Mouse (Mus musculus): ENCODE measurements around the gene Atp8b2. TPM values are rescaled to one million over a fixed set of nuclear protein-coding genes. Genes with fewer than 3 reads are reported as not detected.

The Atp8b2 gene
- polyA plus RNA-seq, 1 experiment from 2014 or later: 17.7 TPM

DNA sequence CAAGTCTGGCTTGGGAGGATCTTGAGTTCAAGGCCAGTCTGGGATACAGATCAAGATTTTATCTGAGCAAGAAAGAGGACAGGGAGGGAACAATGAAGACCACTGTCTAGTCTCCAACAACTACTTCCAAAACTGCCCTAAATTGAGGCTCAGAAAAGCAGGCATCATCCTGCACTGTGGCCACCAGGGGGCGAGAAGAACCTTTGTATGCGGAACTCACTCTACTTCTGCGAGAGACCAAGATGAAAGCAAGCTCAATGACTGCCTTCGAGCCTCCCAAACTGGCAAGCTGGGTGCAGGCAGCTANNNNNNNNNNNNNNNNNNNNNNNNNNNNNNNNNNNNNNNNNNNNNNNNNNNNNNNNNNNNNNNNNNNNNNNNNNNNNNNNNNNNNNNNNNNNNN lies 9.9 kb downstream of the Atp8b2 start:
- Histone ChIP-seq H3K4me1 (0 out of 2 replicates have a peak, but pooled peaks cover 2% of the 10 kb centered on the region), H3K27ac (no peak overlapping the region), H3K9me3 (no peaks in the 10 kb centered on the region), H3K27me3 (ENCODE audit: insufficient read depth, poor library complexity, severe bottlenecking) (no peaks in the 10 kb centered on the region), H3K36me3 (peaks cover 98% of the 10 kb centered on the region), H3K4me3 (no peak overlapping the region)
- peak; percentile 89 for DNase-seq (ENCODE audit: low spot score)
- 8% methylated on average over 4 of the region's 4 CpGs for WGBS

DNA sequence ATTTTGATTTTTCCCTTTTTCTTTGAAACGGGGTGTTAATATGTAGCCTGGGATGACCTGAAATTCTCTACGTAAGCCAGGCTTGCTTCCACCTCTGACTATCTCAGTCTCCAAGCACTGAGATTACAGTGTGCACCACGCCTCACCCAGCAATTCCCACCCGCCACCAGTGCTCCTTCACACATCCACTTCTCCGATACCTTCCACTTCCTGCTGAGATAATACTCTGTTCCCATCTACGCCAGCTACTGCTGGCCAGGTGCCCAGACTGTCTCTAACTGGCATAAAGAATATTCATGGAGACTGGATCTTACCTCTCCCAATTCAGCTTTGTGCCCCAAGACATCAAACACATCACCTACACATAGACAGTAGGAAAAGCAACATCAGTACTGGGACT lies 14.7 kb downstream of the Atp8b2 start:
- Histone ChIP-seq H3K9me3 (no peaks in the 10 kb centered on the region), H3K27me3 (ENCODE audit: insufficient read depth, poor library complexity, severe bottlenecking) (no peaks in the 10 kb centered on the region), H3K4me3 (no peak overlapping the region), H3K27ac (no peak overlapping the region), H3K4me1 (no peaks in the 10 kb centered on the region), H3K36me3 (peaks cover 99% of the 10 kb centered on the region)
- DNase-seq (ENCODE audit: low spot score): no peak
- WGBS: 68% methylated on average over 6 of the region's 6 CpGs

DNA sequence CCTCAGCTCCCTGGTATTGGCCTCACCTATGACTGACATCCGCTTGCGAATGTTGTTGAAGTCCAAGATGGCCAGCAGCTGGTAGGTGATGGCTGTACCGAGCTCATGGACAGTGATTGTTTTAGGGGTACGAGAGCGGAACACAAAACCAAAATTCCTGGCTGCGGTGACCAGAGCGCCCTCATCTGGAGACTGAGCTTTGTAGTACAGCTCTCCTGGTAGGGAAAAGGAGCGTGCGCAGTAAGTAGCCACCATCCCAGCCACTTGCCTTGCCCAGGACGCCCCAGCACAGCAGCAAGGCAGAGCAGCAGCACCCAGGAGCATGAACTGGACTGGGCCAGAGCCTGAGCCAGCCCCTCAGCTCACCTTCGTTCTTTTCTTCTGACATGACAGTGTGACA lies 15.3 kb downstream of the Atp8b2 start:
- WGBS: 86% methylated on average over 11 of the region's 11 CpGs
- H3K27me3 ChIP-seq (ENCODE audit: insufficient read depth, poor library complexity, severe bottlenecking): no peaks in the 10 kb centered on the region

DNA sequence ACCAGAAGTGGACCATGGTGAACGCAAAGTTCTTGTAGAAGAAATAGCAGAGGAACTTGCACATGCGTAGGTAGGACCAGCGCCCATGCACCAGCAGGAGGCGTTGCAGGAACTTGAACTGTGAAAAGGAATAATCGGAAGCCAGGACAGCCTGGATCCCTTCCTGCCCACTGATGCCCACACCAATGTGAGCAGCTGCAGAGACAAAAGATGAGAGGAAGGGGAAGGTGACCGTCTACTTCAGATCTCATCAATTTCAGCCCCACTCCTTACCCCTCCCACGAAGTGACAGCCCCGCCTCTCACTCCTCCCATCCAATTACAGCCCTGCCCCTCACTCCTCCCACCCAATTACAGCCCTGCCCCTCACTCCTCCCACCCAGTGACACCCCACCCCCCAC lies 18.3 kb downstream of the Atp8b2 start:
- Histone ChIP-seq H3K27me3 (ENCODE audit: insufficient read depth, poor library complexity, severe bottlenecking) (no peaks in the 10 kb centered on the region), H3K9me3 (no peaks in the 10 kb centered on the region), H3K27ac (no peak overlapping the region), H3K36me3 (peaks cover 100% of the 10 kb centered on the region), H3K4me3 (no peak overlapping the region), H3K4me1 (no peaks in the 10 kb centered on the region)
- DNase-seq (ENCODE audit: low spot score): no peak
- WGBS: 77% methylated on average over 8 of the region's 8 CpGs

More for the DNA sequence above, 15.3 kb downstream of the Atp8b2 start:
- Histone ChIP-seq H3K36me3 (peaks cover 100% of the 10 kb centered on the region), H3K27ac (no peak overlapping the region), H3K4me1 (no peaks in the 10 kb centered on the region), H3K9me3 (no peaks in the 10 kb centered on the region), H3K4me3 (no peak overlapping the region)
- DNase-seq (ENCODE audit: low spot score): no peak

DNA sequence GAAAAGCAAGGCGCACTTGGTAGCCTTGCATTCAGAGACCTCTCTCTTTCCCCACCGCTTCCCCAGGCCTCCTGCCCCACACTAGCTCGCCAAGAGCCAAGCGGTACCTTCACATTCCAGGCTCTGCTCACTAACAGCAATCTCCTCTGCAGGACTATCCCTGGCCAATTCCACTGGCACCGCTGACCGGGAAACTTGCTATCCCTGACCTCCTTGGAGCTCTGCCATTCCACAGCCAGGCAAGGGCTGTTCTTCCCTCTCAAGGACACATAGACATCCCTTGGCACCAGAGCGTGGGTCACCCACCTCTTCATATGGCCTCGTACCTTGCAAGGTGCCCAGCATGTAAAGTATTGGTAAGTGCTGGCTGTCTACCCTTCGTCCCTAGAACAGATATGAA lies 20.4 kb downstream of the Atp8b2 start:
- Histone ChIP-seq H3K9me3 (no peaks in the 10 kb centered on the region), H3K27ac (no peak overlapping the region), H3K4me3 (no peak overlapping the region), H3K27me3 (ENCODE audit: insufficient read depth, poor library complexity, severe bottlenecking) (no peaks in the 10 kb centered on the region), H3K4me1 (0 out of 2 replicates have a peak, but pooled peaks cover 4% of the 10 kb centered on the region), H3K36me3 (peaks cover 97% of the 10 kb centered on the region)
- no peak for DNase-seq (ENCODE audit: low spot score)
- WGBS: 93% methylated on average over 9 of the region's 9 CpGs

DNA sequence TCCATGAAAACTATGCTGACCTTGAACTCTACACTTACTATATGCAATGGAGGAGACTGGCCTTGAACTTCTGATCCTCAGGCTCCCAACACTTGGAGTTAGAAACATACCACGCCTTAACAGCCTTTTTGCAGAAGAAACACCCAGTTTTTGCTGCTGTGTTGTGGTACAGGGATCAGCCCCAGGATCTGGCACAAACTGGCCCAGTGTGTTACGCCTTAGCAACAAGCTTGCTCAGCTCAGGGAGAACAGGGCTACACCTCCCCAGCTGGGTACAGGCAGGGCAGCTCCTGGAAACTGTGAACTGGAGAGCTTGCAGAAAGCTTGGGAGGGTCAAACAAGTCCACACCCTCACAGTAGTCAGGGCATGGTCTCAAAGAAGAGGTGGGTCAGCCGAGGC lies 26.8 kb downstream of the Atp8b2 start:
- no peak overlapping the region for H3K4me3 ChIP-seq
- 0 out of 2 replicates have a peak, but pooled peaks cover 4% of the 10 kb centered on the region for H3K4me1 ChIP-seq
- H3K9me3 ChIP-seq: no peaks in the 10 kb centered on the region
- 89% methylated on average over 3 of the region's 3 CpGs for WGBS
- H3K27ac ChIP-seq: no peak overlapping the region
- H3K27me3 ChIP-seq (ENCODE audit: insufficient read depth, poor library complexity, severe bottlenecking): no peaks in the 10 kb centered on the region
- peaks cover 60% of the 10 kb centered on the region for H3K36me3 ChIP-seq
- no peak for DNase-seq (ENCODE audit: low spot score)

DNA sequence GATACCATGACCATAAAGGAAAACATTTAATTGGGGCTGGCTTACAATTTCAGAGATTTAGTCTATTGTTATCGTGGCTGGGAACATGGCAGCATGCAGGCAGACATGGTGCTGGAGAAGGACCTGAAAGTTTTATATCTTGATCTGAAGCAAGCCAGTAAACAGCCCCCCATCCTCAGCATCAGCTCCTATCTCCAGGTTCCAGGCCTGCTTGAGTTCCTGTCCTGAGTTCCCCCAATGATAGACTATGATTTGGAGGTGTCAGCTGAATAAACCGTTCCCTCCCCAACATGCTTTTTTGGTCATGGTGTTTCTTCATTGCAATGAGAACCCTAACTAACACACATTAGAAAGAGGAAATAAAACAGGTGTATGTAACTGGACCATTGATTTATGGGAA lies 30.4 kb downstream of the Atp8b2 start:
- H3K9me3 ChIP-seq: no peaks in the 10 kb centered on the region
- no peaks in the 10 kb centered on the region for H3K4me1 ChIP-seq
- H3K27ac ChIP-seq: no peak overlapping the region
- H3K36me3 ChIP-seq: peaks cover 27% of the 10 kb centered on the region
- 89% methylated on average over 2 of the region's 2 CpGs for WGBS
- H3K27me3 ChIP-seq (ENCODE audit: insufficient read depth, poor library complexity, severe bottlenecking): no peaks in the 10 kb centered on the region
- DNase-seq (ENCODE audit: low spot score): no peak
- no peak overlapping the region for H3K4me3 ChIP-seq

DNA sequence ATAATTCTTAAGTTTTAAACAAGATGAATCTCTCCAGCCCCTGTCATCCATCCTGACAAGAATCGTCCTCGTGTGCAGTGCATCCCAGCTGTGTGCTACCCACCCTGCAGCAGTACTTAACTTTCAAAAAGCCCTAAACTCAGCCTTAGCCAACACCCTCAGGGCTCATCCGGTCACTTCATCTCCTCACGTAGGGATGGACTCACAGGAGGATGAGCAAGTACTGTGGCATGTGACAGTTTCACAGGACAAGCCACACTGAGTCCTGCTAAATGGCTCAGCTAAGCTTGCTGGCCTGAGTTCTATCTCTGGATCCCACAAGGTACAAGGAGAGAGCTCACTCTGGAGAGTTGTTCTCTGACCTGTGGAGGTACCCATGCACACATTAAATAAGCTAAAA lies 34.4 kb downstream of the Atp8b2 start:
- Histone ChIP-seq H3K36me3 (no peaks in the 10 kb centered on the region), H3K9me3 (no peaks in the 10 kb centered on the region), H3K4me3 (no peak overlapping the region), H3K27me3 (ENCODE audit: insufficient read depth, poor library complexity, severe bottlenecking) (no peaks in the 10 kb centered on the region), H3K4me1 (no peaks in the 10 kb centered on the region), H3K27ac (no peak overlapping the region)
- WGBS: 77% methylated on average over 4 of the region's 4 CpGs
- DNase-seq (ENCODE audit: low spot score): no peak

DNA sequence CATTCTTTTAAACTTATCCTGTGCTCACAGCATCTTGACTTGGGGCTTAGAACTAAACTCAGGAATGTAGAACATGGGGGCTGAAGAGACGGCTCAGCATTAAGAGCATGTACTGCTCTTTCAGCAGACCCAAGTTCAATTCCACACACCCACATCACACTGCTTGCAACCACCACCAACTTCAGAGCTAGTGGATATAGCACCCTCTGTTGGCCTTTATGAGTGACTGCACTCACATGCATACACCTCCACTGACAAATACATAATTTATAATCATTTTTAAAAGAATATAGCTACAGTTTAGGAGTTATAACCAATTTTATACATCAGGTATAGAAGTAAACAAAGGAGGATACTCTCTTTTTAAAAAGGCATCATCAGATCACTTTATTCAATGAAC lies 36.9 kb downstream of the Atp8b2 start:
- Histone ChIP-seq H3K9me3 (no peaks in the 10 kb centered on the region), H3K27me3 (ENCODE audit: insufficient read depth, poor library complexity, severe bottlenecking) (no peaks in the 10 kb centered on the region), H3K4me1 (no peaks in the 10 kb centered on the region), H3K27ac (no peak overlapping the region), H3K4me3 (no peak overlapping the region), H3K36me3 (no peaks in the 10 kb centered on the region)
- DNase-seq (ENCODE audit: low spot score): no peak
- WGBS: 82% methylated on average over 1 of the region's 1 CpGs

DNA sequence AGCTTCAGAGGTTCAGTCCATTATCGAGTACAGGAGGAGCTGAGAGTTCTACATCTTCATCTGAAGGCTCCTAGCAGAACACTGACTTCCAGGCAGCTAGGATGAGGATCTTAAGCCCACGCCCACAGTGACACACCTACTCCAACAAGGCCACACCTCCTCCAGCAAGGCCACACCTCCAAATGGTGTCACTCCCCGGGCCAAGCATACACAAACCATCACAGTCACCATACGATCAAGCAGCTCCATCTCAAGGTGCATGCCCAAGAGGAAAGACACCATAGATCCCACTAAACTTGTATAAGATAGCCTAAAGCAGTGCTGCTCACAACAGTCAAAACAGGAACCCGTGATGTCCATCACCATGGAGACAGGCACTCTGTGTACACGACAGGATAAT lies 42.6 kb downstream of the Atp8b2 start:
- no peak for DNase-seq (ENCODE audit: low spot score)
- H3K4me3 ChIP-seq: no peak overlapping the region
- H3K9me3 ChIP-seq: no peaks in the 10 kb centered on the region
- 0 out of 2 replicates have a peak, but pooled peaks cover 4% of the 10 kb centered on the region for H3K27me3 ChIP-seq (ENCODE audit: insufficient read depth, poor library complexity, severe bottlenecking)
- no peaks in the 10 kb centered on the region for H3K4me1 ChIP-seq
- no peak overlapping the region for H3K27ac ChIP-seq
- WGBS: 60% methylated on average over 6 of the region's 6 CpGs
- H3K36me3 ChIP-seq: no peaks in the 10 kb centered on the region

DNA sequence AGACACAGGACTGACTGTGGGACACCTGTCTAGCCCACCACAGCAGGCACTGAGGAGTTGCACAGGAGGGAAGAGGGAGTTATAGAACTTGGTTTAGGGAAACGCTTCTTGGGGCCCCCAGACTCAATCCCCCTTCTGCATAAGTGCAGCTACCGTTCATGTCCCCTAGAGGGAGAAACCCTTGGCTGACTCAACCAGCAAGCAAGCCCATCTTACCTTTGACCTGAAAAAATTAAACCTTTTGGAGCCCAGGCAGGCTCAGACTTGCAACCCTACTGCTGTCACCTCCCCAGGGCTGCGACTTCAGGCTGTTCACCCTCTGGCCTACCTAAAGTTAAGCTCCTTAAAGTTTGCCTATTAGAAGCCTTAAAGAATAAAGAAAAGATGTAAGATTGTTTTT lies 45.9 kb downstream of the Atp8b2 start:
- peaks cover 13% of the 10 kb centered on the region; the same call in 1 of the 2 replicates for H3K4me1 ChIP-seq
- no peak for DNase-seq (ENCODE audit: low spot score)
- H3K27ac ChIP-seq: no peak overlapping the region
- no peak overlapping the region for H3K4me3 ChIP-seq
- WGBS: 45% methylated on average over 3 of the region's 3 CpGs
- H3K36me3 ChIP-seq: no peaks in the 10 kb centered on the region
- no peaks in the 10 kb centered on the region for H3K9me3 ChIP-seq
- H3K27me3 ChIP-seq (ENCODE audit: insufficient read depth, poor library complexity, severe bottlenecking): peaks cover 35% of the 10 kb centered on the region

DNA sequence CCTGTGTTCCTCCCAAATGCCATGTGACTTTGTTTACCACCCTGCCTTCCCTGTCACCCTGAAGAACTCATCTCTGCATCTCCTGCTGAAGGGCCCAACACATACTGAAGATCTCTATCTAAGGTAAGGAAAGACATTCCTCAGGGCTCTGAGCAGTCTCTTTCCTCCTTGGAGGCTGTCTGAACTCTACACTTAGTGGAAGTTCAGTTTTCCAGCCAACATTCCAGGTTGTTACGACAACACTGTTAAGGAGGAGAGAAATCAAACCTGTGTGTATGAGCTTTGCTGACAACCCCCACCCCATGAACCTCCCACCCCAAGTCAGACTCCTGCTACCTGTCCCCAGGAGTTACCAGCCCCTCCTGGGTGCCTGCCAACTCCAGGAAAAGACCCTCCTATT lies 46.7 kb downstream of the Atp8b2 start:
- no peak for DNase-seq (ENCODE audit: low spot score)
- 79% methylated on average over 1 of the region's 1 CpGs for WGBS
- Histone ChIP-seq H3K4me3 (no peak overlapping the region), H3K36me3 (no peaks in the 10 kb centered on the region), H3K9me3 (no peaks in the 10 kb centered on the region), H3K4me1 (peaks cover 17% of the 10 kb centered on the region; the same call in 1 of the 2 replicates), H3K27me3 (ENCODE audit: insufficient read depth, poor library complexity, severe bottlenecking) (peaks cover 41% of the 10 kb centered on the region), H3K27ac (no peak overlapping the region)

DNA sequence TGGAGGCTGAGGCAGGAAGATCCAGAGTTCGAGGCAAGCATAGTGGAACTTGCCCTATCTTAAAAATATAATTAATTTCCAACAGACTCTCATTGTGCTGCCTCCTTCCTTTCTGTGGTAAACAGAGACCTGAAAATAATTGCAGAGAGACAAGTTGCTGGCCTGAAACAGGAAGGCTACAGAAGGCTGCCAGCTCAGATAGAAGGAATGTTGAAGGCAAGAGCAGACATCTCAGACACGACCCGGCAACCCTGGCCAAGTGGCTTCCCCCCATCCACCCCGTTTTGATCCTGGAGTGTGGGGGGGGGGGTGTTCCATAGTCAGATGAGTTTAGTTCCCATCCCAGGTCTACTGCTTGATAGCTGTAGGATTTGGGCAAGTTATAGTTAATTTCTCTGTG lies 48.6 kb downstream of the Atp8b2 start:
- H3K4me1 ChIP-seq: peaks cover 18% of the 10 kb centered on the region; the same call in 1 of the 2 replicates
- DNase-seq (ENCODE audit: low spot score): no peak
- WGBS: 61% methylated on average over 4 of the region's 4 CpGs
- H3K4me3 ChIP-seq: no peak overlapping the region
- H3K27ac ChIP-seq: no peak overlapping the region
- H3K36me3 ChIP-seq: no peaks in the 10 kb centered on the region
- peaks cover 58% of the 10 kb centered on the region for H3K27me3 ChIP-seq (ENCODE audit: insufficient read depth, poor library complexity, severe bottlenecking)
- H3K9me3 ChIP-seq: no peaks in the 10 kb centered on the region

All from heart, embryonic 10.5 days (tissue).